Mouse (Mus musculus) E14TG2a.4 (cell line): ENCODE results near the gene Birc7.

Experiments
- H3K27me3 ChIP-seq: 2 replicates; pipeline ENCODE4 v1.6.1; 2014; ENCODE audit warnings: low read length, control low read depth; ENCODE audit not compliant: insufficient read depth
- H3K36me3 ChIP-seq: 2 replicates; pipeline ENCODE4 v1.6.1; 2014; ENCODE audit warnings: low read length, control low read depth; ENCODE audit not compliant: insufficient read depth
- H3K4me1 ChIP-seq: replicated peaks from 2 replicates; pipeline ENCODE4 v1.6.1; 2014; ENCODE audit warnings: low read depth, low read length, control low read depth
- H3K4me3 ChIP-seq: replicated peaks from 2 replicates; pipeline ENCODE4 v1.5.1; 2014; ENCODE audit warnings: mild to moderate bottlenecking, low read length
- H3K9me3 ChIP-seq: 2 replicates; pipeline ENCODE4 v1.6.1; 2014; ENCODE audit warnings: low read length, control low read depth
- CTCF ChIP-seq: conservative IDR thresholded peaks from 2 replicates; pipeline ENCODE4 v1.5.1; 2014; ENCODE audit warnings: low read length
- NANOG ChIP-seq: IDR thresholded peaks from 2 replicates; pipeline ENCODE4 v1.6.1; 2014; ENCODE audit warnings: borderline replicate concordance, low read length, mixed read lengths
- POU5F1 ChIP-seq: IDR thresholded peaks from 2 replicates; pipeline ENCODE4 v1.6.1; 2014; ENCODE audit warnings: low read length, borderline replicate concordance

Gene Birc7

DNA sequence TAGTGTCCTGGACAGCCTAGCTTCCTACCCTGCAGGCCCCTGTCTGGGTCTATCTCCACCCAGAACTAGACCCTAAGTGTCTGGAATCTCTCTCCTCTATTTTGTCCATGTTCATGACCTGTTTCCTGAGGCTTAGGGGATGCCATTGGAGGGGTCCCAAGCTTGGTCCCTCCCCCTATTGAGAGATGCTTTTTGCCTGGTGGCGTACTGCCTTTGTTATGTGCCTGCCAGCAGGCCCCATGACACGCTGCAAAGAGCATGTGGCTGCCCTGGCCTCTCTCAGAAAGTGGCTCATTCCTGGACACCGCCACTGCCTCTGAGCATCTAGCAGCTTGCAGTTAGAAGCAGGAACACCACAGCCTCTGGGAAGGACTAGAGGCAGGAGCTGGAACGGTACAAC, at the start of gene Birc7:
Gene Birc7, plus strand, starts transcription at position 301 of the 400 bp plus-strand sequence.
- Histone ChIP-seq H3K27me3 (no peaks in the 10 kb centered on the region), H3K4me3 (0 out of 2 replicates have a peak within 1 kb of the TSS, but pooled peaks have one; percentile 21), H3K36me3 (no peaks in the 10 kb centered on the region), H3K9me3 (no peaks in the 10 kb centered on the region), H3K4me1 (peaks cover 32% of the 10 kb centered on the region)
- TF ChIP-seq CTCF (no peak), NANOG (no peak), POU5F1 (no peak)

DNA sequence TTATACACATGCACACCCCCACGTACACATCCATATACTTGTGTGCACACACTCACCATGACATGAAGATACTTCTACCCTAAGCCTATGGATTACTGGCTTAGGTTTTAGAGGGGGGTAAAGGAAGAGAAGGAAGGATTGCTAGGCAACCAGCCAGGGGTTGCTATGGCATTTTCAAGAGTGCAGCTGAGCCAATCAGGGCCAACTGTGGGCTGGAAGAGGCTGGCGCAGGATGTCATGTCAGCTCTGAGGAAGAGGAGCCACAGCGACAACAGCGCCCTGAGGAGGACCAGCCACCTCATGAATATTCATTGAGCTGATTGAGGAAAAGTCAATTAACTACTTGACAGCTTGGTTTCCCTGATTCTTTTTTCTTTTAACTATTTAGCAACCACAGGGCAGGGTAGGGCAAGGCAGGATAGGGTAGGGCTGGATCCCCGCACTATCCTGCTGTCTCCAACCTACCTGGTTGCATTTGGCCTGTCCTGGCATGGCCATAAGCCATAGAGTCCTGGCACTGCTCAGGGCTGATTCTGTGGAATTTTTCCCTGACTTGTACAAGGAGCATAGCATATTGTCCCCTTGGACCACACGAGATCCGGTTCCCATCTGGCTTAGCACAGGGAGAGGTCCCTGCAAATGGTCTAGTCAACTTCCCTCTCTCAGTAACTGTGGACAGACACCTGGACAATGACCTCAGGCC, 49.3 kb upstream of the Birc7 start:
- Histone ChIP-seq H3K36me3 (no peaks in the 10 kb centered on the region), H3K4me1 (peaks cover 3% of the 10 kb centered on the region), H3K4me3 (no peak overlapping the region), H3K9me3 (no peaks in the 10 kb centered on the region), H3K27me3 (peaks cover 24% of the 10 kb centered on the region)
- TF ChIP-seq NANOG (no peak), POU5F1 (no peak), CTCF (no peak)

DNA sequence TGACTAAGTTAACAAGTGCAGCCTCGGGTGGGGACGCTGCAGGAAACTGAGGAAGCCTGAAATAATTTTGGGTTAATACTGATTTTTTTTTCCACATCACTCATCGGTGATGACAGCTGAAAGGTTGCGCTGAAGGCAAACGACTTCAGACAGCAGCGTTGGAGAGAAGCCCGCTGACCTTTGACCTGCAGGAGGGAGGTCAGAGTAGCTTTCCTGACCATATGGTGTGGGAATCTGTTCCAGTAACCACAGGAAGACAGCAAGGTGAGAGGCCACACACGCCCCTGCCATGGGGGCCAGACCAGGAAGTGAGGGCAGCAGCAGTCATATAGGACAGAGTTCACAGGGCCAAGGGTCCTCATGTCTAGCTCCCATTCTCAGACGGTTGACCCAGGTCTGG, 47.5 kb upstream of the Birc7 start:
- peaks cover 40% of the 10 kb centered on the region for H3K27me3 ChIP-seq
- H3K4me1 ChIP-seq, result no peaks in the 10 kb centered on the region
- H3K4me3 ChIP-seq, result no peak overlapping the region
- no peak for TF ChIP-seq POU5F1
- TF ChIP-seq NANOG, result no peak
- no peak for TF ChIP-seq CTCF
- no peaks in the 10 kb centered on the region for H3K36me3 ChIP-seq
- no peaks in the 10 kb centered on the region for H3K9me3 ChIP-seq

DNA sequence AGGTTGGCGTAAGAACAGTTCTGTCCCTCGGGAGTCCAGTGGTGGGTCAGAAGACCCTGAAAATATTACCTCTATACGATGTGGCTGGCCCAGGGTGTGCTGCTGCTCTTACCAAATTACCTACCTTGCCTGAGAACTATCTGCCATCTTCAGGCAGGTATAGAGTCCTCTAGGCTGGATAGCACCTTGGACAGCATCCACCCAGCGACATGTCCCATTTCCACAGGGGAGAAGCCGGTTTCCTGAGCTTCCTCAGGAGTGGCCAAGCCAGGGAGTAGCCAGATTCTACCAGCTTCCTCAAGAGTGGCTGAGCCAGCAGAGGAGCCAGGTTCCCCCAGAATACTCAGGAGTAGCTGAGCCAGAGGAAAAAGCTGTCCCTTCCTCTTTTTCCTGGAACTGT, 43.6 kb upstream of the Birc7 start:
- no peaks in the 10 kb centered on the region for H3K9me3 ChIP-seq
- no peak for TF ChIP-seq POU5F1
- TF ChIP-seq NANOG, result no peak
- no peak for TF ChIP-seq CTCF
- H3K36me3 ChIP-seq, result no peaks in the 10 kb centered on the region
- H3K27me3 ChIP-seq, result peaks cover 67% of the 10 kb centered on the region
- no peak overlapping the region for H3K4me3 ChIP-seq
- peaks cover 22% of the 10 kb centered on the region for H3K4me1 ChIP-seq

DNA sequence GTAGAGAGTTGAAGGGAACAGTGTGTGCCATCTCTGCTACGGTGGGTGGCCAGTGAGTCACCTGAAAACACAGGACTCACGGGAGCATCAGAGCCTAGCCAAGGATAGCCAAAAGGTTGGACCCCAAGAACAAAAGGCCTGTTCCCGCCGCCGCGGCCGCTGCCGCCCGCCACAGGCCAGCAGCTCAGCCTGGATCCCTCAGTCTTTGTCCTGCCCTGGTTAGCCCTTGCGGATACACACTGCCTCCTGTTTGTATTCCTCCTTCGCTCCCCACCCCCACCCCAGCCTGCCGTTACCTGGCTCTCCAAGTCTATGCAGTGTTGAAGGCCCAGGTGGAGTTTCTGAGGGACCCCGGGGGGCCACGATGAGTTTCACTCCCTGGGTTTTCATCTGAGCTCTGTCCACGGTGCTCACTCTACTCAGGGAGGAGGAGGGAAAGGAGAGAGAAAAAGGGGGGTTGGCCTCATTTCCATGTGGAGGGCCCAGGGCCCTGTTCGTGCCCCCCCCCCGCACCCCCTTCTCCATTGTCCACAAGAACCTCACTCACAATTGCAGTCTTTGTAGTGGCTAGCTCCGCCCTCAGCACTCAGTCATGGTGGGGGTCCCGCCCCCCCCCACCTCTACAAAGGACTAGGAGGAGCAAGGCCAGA, 39.4 kb upstream of the Birc7 start:
- H3K9me3 ChIP-seq, result no peaks in the 10 kb centered on the region

DNA sequence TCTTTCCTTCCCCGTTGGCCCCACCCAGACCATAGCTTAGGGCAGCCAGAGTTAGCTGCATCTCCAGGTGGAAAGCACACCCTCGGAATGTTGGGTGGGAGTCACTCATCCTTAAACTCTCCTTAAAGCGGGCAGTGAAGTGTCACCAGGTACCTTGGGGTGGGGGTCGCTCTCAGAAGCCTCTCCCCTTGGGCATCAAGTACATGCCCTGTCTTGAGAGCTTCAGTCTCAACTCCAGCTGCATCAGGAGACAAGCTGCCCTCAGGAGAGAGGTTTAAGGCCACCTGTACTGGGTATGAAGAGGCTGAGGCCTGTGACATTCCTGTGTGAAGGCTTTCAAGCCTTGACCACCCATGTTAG, 38.9 kb upstream of the Birc7 start:
- peaks cover 55% of the 10 kb centered on the region for H3K4me1 ChIP-seq
- H3K9me3 ChIP-seq, result no peaks in the 10 kb centered on the region
- peaks cover 98% of the 10 kb centered on the region for H3K27me3 ChIP-seq
- no peaks in the 10 kb centered on the region for H3K36me3 ChIP-seq
- peak overlapping the region; percentile 83 for H3K4me3 ChIP-seq
- no peak for TF ChIP-seq CTCF
- no peak for TF ChIP-seq NANOG
- TF ChIP-seq POU5F1, result no peak

More for the DNA sequence above, 39.4 kb upstream of the Birc7 start:
- H3K4me3 ChIP-seq, result peak overlapping the region; percentile 83
- H3K4me1 ChIP-seq, result peaks cover 50% of the 10 kb centered on the region
- H3K27me3 ChIP-seq, result peaks cover 96% of the 10 kb centered on the region
- no peak for TF ChIP-seq CTCF
- TF ChIP-seq POU5F1, result no peak
- no peak for TF ChIP-seq NANOG
- H3K36me3 ChIP-seq, result no peaks in the 10 kb centered on the region

DNA sequence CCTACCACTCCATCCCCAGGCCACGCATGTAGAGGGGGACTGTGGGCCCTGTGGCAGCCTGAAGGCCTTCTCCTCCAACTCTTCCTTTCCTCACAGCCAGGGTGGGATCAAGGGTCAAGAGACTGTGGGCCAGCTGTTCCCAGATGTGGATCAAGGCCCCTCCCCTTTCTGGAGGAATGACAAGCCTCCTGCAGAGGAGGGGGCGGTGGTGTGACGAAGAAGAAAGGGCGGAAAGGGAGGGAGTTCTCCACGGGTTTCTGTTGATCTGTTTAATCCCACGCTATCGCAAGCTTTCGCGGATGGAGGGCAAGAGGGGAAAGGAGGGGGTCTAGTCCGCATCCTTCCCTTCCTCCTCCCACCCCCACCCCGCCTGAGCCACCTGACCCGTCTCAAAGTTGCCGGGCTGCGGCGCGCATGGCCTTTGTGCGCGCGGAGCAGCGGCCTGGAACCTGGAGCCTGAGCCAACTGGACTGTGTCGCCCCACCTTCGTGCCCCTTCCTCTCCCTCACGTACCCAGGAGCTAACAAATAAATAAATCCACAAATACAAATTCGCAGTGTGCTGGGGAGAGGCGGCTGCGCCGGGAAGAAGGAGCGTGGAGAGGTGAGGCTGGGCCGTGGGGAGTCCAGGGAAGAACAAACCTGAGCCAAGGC, 38.3 kb upstream of the Birc7 start:
- H3K27me3 ChIP-seq, result peaks cover 96% of the 10 kb centered on the region
- H3K4me3 ChIP-seq, result peak overlapping the region; percentile 83
- H3K36me3 ChIP-seq, result no peaks in the 10 kb centered on the region
- H3K4me1 ChIP-seq, result peaks cover 61% of the 10 kb centered on the region
- H3K9me3 ChIP-seq, result no peaks in the 10 kb centered on the region
- no peak for TF ChIP-seq CTCF
- TF ChIP-seq NANOG, result no peak
- no peak for TF ChIP-seq POU5F1

DNA sequence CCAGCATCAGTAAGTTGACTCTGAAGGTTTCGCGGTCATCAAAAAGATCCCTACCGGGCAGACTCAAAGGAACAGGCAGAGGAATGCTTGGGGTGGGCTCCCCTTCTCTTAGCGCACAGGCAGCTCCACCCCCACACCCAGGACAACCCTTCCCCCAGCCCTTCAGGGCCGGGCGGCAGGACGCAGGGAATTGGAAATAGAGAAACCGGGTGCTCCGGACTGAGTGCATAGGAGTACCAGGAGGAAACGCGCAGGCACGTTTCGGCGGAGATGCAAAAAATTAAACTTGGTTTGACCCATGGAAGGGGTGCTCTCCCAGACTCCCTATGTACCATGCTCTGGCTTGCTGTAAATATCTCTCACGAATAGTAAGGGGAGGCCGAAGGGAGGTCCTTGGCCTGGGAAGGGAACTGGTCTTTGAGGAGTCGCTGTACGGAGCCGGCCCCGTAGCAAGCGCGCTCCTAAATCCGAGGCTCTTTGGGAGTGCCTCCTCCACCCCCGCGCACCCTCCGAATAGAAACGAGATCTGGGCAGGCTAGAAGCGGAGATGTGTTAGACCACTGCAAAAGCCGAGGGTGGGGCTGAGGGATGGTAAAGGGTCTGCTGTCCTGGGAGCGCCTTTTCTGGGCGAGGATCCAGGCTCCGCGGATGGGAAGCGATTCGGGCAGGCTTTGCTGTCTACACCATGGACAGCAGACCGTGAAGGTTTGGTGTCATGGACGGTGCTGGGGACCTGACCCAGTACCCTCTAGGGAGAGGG, 37.6 kb upstream of the Birc7 start:
- peaks cover 69% of the 10 kb centered on the region for H3K4me1 ChIP-seq
- TF ChIP-seq POU5F1, result no peak
- no peak for TF ChIP-seq NANOG
- TF ChIP-seq CTCF, result no peak
- H3K4me3 ChIP-seq, result peak overlapping the region; percentile 83

More for the DNA sequence above, 37.6 kb upstream of the Birc7 start:
- peaks cover 96% of the 10 kb centered on the region for H3K27me3 ChIP-seq
- no peaks in the 10 kb centered on the region for H3K9me3 ChIP-seq
- no peaks in the 10 kb centered on the region for H3K36me3 ChIP-seq
